Mouse (Mus musculus) skeletal muscle tissue, adult 2 months (tissue): ENCODE results near the gene Herc4.

Experiments used
- DNase-seq: peaks from one replicate; pipeline ENCODE4 v3.0.0-alpha.2; 2012; ENCODE audit warnings: low read depth, low spot score

The Herc4 gene

GRCm38 (mm10) chr10:63248421-63248820 lies 4.8 kb downstream of the Herc4 start:
- no peak for DNase-seq

DNA sequence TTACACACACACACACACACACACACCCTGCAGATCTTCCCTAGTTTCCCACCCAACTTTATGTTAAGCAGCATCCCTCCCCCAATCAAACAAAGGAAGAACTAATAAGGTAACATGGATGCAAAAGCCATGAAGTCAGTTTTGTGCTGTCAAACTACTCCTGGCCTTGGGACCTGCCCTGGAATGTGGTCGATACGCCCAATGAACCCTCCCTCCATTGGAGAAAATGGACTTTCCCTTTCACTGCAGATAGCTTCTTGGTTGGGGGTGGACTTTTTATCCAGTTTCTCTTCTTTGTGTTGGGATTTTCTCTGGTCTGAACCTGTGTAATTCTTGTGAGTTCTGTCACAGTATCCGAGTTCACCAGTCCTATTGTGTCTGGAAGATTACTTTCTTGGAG lies 15.1 kb downstream of the Herc4 start:
- DNase-seq, result no peak

DNA sequence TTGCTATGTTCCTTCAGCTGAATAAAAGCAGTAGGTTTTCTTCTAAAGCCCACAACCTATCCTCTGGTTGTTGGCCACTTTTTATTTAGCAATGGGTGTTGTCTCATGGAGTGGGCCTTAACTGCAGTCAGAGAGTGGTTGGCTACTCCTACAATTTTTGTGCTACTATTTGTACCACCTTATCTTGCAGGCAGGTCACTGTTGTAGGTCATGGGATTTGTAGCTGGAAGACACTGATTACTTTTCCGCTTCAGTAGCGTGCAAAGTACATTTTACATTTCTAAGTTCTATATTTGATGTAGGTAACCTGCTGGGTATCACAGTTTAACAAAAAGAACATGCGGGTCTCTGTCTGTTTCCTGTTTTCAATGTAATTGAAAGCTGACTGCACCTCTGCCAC lies 15.7 kb downstream of the Herc4 start:
- DNase-seq, result no peak

DNA sequence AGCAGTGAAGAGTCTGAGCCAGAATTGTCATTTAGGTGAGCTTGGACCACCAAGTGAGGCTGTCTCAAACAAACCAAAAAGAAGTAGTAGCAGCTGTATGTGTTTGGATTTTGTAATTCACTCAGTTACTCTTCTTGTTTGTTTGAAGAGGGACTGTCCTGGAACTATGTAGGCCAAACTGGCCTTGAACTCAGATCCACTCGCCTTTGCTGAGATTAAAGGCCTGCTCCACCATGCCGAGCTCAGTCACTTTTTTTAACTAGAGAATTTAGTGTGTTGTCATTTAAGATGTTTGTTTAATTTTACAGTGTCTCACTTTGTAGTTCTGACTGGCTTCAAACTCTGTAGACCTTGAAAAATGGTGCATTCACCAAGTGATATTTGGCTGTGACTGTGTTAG lies 24.3 kb downstream of the Herc4 start:
- no peak for DNase-seq

DNA sequence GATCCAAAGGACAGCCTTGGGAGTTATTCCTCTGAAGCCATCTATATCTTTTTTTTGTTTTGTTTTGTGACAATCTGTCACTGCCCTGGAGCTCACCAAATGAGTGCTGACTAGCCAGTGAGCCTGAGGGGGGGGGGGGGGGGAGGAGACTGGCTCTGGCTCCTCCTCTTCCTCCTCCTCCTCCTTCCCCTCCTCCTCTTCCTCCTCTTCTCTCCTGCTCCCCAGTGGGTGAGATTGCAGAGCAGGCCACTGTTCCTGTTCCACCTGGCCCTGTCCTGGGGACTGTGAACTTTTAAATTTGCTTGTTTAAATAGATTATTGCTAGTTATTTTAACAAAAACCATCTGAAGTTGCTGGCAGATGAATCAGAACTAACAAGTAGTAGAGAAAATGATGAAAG lies 28.8 kb downstream of the Herc4 start:
- DNase-seq, result no peak

GRCm38 (mm10) chr10:63272868-63273267 lies 29.3 kb downstream of the Herc4 start:
- DNase-seq, result no peak

GRCm38 (mm10) chr10:63277010-63277409 lies 33.4 kb downstream of the Herc4 start:
- no peak for DNase-seq

DNA sequence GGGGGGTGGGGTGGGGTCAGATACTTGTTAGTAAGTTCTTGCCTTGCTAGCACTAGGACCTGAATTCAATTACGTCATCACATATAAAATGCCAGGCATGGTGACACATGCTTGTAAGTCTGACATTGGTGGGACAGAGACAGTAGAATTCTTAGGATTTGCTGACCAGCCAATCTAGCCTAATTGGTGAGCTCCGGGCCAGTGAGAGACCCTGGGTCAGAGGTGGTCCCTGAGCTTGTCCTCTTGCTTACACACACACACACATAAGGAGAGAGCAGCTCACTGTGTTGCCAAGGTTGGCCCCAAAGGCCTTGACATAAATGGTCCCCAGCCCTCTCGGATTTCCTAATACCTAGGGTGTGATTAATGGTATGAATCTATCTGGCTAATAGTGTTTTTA lies 36.2 kb downstream of the Herc4 start:
- no peak for DNase-seq

DNA sequence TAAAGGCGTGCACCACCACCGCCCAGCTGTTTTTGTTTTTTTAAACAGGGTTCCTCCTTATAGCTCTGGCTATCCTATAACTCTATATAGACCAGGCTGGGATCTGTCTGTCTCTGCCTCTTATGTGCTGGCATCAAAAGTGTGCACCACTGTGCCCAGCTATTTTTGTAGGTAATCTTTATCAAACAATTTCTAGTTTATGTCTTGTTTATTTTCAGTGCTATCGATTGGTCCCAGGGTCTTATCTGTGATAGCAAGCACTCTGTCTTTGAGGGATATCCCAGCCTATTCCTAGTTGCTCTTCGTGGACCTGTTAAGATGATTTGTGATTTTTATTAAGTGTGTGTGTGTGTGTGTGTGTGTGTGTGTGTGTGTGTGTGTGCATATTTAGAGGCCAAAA lies 38.8 kb downstream of the Herc4 start:
- DNase-seq, result no peak

DNA sequence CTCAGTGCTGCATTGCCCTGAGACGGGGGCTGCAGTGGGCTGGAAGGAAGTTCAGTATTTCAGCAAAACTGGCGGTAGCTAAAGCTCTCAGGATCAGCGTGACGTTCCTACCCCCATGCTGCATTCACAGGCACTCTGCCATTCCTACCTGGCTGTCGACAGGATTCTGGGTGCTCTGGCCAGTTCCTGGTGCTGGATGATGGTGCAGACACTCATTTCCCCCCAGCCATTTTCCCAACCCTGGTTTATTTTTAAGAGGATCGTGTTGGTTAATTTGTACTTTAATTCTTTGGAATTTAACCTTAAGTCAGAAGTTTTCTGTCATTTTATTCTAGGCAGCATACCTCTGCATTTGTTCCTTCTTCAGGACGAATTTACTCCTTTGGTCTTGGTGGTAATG lies 39.2 kb downstream of the Herc4 start:
- no peak for DNase-seq

DNA sequence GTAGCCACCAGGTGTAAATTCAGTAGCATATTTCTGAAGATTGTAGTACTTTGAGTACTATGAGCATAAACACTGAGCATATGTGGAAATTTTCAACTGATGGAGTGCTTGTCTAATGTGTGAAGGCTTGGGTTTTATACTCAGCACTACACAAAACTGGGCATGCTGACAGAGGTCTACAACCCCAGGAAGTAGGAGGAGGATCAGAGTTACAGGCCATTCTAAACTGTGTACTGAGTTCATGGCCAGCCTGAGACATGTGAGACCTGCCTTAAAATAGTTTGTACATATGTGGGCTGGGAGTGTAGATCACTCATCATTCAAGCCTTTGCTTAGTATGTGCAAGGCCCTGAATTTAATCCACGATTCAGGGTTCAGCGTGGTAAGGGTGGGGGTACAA lies 58.7 kb downstream of the Herc4 start:
- DNase-seq, result peak; percentile 58

DNA sequence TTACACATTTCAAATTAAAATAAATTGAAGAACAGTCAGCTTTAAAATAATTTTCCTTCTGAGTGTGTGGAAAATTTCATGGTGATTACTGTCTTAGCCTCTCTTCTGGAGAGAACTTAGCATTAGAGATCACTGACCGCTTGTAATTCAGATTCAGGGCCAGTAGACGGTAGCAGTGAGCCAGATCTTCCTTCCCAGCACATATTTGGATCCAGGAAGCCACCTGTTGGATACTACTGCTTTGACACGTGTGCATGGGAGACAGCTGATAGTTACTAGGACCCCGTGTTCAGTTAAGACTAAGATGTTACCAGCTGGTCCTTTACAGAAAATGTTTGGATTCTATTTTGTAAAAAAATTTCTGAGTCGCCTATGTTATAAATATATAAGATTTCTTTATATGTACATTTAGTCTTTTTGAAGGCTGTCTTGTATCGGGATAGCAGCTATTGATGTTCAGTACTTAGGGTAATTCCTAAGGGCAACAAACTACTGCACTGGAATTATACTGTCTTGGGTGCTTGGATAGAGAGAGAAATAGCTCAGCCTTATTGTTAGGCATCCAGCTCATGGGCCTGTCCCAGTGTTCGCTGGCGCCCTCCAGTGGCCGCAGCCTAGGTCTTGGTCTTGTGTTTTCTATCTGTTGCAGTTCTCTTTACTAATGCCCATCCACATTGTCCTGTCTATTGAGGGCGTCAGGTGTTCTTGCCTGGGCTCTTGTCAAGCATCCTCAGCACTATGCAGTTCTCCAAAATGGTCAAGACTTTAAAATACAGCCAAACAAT lies 65.2 kb downstream of the Herc4 start:
- DNase-seq, result peak; percentile 63

DNA sequence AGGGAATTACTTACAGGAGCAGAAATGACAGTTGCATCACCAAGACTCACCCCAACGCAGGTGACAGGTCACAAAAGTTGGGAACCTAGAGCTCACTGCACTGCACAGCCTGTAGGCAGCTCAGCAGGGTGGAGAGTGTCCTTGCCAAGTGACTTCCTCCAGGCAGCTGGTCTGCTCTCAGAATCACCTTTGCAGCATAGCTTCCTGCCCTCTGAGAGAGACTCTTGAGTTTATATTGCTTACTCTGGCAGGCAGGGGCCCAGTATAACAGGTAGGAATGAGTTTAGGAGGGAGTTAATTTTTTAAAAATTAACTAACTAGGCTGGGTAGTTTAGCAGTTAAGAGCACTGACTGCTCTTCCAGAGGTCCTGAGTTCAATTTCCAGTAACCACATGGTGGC lies 70.1 kb downstream of the Herc4 start:
- DNase-seq, result no peak

DNA sequence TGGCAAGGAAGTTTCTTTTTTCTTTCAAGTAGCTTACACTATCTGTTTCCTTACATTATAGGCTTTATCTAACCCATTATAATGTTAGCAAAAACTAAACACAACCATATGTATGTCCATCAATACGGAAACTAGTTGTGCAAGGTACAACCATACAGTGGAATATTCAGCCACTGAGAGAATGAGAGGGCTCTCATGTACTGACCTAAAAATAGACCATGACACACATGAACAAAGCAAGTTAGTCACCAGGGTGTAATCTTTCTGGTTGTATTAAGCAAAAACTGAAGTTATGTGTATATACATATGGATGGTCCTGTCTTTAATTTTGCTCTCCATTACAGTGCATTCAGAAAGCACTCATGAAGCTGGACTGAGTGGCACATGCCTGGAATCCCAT lies 83.5 kb downstream of the Herc4 start:
- DNase-seq, result no peak

DNA sequence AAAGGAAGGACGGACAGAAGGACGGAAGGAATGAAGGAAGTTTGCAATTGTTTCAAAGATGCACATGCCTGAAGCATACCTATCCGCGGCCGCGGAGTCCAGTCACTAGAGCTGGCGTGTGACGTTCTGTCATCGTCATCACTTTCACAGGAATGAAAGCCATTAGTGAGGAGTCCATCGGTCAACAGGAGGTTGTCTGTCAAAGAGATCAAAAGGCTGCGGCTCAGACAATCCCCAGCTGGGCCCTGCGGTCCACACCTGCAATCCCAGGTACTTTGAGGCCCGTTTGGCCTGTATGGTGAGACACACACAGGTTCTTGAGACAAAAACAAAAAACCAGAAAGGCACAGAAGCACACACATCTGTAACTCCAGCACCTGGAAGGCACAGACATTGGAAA lies 93.3 kb downstream of the Herc4 start:
- no peak for DNase-seq

DNA sequence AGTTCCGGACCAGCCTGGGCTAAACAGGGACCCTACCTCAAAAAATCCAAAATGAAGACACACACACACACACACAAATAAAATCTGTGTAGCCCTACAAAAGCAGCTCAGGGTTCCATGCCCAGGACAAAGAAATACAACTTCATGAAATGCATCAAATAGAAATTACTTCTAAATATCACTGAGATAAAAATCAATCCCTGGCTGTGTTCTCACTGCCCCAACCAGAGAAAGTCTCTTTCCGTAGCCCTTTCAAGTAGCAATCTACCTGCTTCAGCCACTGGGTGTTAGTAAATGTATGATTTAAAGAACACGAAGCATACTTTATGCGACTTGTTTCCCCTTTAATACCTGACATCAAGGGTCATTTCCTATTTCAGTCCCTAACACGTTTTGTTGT lies 93.7 kb downstream of the Herc4 start:
- DNase-seq, result no peak

GRCm38 (mm10) chr10:63337951-63338836 lies 94.6 kb downstream of the Herc4 start:
- DNase-seq, result peak; percentile 48

GRCm38 (mm10) chr10:63338914-63339643 lies 95.5 kb downstream of the Herc4 start:
- peak; percentile 91 for DNase-seq

DNA sequence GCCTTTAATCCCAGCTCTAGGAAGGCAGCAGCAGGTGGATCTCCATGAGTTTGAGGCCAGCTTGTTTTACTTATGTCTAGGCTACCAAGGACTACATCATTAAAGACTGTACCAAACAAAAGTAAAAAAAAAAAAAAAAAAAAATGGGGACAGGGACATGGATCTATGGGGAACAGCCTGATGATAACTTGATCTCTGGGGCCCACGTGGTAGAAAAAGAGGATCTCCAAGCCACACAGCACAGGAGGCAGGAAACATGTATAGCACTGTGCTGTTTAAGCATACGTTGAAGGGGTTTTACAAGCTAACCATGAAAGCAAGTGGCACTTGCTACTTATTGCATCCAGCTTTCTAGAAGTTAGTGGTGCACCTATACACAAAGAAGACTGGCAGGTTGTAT lies 97.7 kb downstream of the Herc4 start:
- DNase-seq, result no peak

DNA sequence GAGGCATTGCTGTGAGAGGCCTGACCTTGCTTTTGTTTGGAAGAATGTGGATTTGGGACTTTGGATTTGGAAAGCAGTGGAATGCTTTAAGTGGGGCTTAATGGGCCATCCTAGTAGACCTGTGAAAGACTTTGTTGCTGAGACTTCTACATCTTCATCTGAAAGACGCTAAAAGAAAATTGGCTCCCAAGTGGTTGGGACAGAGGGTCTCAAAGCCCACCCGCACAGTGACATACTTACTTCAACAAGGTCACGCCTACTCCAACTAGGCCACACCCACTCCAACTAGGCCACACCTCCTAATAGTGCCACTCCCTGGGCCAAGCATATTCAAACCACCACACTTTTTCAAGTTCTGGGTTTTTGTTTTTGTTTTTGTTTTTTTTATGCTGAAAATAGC lies 101.1 kb downstream of the Herc4 start:
- no peak for DNase-seq

- DNase-seq, result no peak
These were observed 104.7 kb downstream of the Herc4 start for GRCm38 (mm10) chr10:63348291-63348690.

GRCm38 (mm10) chr10:63350666-63351065 lies 107.1 kb downstream of the Herc4 start:
- no peak for DNase-seq
